Mouse (Mus musculus): Measurements from ENCODE around the gene Glp2r. TPM values are rescaled to one million over a fixed set of nuclear protein-coding genes. Genes with fewer than 3 reads are reported as not detected.

Glp2r gene
- polyA plus RNA-seq, 1 experiment from 2014 or later = 1.1 TPM

DNA sequence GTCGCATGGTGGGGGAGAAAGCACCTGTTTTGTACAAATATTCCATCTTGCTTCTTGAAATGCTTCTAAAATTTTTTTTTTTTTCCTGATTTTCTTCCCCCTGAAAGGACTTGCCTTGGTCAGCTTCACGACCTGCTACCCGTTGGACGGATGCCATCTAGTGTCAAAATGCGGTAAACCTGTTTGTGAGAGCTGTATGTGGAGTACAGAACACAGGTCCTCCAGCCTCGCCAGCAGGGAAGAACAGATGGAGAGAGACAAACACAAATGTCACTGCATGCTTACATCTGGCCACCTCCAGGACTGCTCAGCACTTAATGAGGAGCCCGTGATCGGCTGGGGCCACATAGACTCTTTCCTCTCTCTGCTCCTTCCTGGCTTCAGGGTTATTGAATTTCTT lies 1.6 kb upstream of the Glp2r start:
- H3K4me1 ChIP-seq = no peaks in the 10 kb centered on the region
- WGBS = 13% methylated on average over 8 of the region's 8 CpGs

DNA sequence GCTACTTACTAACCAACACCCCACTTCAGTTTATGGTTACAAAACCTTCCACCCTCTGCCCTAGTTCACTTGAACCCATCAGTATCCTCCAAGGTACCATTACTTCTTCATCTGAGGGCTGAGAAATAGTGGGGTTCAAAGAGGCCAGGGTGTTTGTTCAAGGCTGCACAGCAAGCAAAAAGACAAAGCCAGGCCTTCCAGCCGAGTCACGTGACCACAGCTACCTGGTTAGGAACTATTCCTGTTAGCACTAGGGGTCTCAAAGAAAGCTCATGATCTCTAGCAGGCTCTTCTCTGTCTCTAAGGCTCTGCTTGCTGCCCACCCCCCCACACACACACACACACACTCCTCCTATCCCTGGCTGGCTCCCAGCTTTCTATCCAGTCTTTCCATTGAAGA lies 738 bp upstream of the Glp2r start:
- whole genome bisulfite sequencing = 78% methylated on average over 2 of the region's 2 CpGs
- no peak overlapping the region for H3K4me3 ChIP-seq (replicated peaks)
- H3K9ac ChIP-seq = no peak overlapping the region
- no peak for ATAC-seq (ENCODE audit: insufficient read depth, low FRiP score, low read depth)
- no peaks in the 10 kb centered on the region for H3K9me3 ChIP-seq
- no peaks in the 10 kb centered on the region for H3K4me1 ChIP-seq
- no peak overlapping the region for H3K4me2 ChIP-seq
- H3K27me3 ChIP-seq (replicated peaks) = no peaks in the 10 kb centered on the region; the same call in 1 of the 2 replicates
- H3K27ac ChIP-seq = no peak overlapping the region
- H3K36me3 ChIP-seq = no peaks in the 10 kb centered on the region

More for the DNA sequence above, 1.6 kb upstream of the Glp2r start:
- ATAC-seq (ENCODE audit: insufficient read depth, low FRiP score, low read depth) = no peak
- Histone ChIP-seq H3K4me2 (no peak overlapping the region), H3K4me3 (replicated peaks) (no peak overlapping the region), H3K27ac (no peak overlapping the region), H3K27me3 (replicated peaks) (no peaks in the 10 kb centered on the region; the same call in 1 of the 2 replicates), H3K9me3 (no peaks in the 10 kb centered on the region), H3K9ac (no peak overlapping the region), H3K36me3 (no peaks in the 10 kb centered on the region)

DNA sequence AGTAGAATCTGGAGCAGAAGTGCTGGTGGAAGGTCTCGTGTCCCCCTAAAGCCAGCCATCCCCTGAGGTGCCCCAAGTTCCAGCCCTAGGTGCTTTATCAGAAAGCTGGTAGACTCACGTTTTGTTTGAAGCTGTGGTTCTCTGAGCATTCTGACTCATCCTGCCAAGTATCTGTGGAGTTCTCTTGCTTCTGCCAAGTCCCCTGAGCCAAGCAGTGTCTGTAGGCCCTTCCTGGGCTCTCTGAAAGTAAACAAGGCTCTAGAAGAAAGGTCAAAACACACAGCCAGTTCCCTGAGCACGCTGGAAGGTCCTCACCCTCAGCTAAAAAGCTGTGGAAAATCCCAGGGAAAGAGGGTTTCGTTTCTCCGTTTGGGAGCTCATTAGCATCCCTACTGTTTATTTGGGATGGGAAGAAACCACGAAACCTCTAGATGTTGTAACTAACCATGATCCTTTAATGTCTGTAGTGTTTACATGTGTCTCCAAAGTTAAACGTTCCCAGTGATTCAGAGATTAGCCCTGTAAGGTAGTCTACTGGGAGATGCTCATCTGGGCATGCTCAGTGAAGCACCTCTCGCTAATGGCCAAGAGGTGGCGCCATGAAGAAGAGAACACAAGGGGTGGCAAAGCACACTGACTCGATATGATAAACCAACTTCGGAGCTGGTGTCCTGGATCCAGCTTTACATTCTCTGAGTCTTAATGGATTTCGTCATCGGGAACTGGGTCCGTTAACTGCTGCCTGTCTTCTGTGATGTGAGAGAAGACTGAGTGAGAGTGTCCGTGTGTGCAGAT lies 13.4 kb downstream of the Glp2r start:
- ATAC-seq (ENCODE audit: insufficient read depth, low FRiP score, low read depth) = no peak
- no peak overlapping the region for H3K27ac ChIP-seq
- no peaks in the 10 kb centered on the region for H3K4me1 ChIP-seq
- no peak overlapping the region for H3K4me2 ChIP-seq
- H3K36me3 ChIP-seq = no peaks in the 10 kb centered on the region
- H3K9ac ChIP-seq = no peak overlapping the region
- WGBS = 55% methylated on average over 15 of the region's 15 CpGs
- no peaks in the 10 kb centered on the region for H3K9me3 ChIP-seq
- H3K27me3 ChIP-seq (replicated peaks) = no peaks in the 10 kb centered on the region
- no peak overlapping the region for H3K4me3 ChIP-seq (replicated peaks)

DNA sequence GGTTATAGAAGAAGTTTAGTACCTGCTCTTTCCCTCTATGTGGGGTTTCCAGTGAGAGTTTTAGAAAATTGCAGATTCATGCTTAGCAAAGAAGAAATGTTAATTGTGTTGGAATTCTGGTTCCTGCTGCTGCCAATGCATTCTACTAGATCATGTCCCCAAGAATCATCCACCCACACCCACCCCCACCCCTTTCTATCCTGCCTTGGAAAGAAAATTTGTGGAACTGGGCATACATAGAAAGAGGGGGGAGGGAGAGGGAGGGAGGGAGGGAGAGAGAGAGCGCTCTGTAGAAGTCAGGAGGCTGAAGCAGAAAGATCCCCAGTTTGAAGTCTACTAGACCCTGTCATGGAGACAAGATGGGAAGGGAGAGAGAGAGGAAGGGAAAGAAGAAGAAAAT lies 14.7 kb downstream of the Glp2r start:
- no peak overlapping the region for H3K4me3 ChIP-seq (replicated peaks)
- no peak for ATAC-seq (ENCODE audit: insufficient read depth, low FRiP score, low read depth)
- no peaks in the 10 kb centered on the region for H3K4me1 ChIP-seq
- no peak overlapping the region for H3K4me2 ChIP-seq
- no peaks in the 10 kb centered on the region for H3K9me3 ChIP-seq
- WGBS = 95% methylated on average over 1 of the region's 1 CpGs
- H3K27me3 ChIP-seq (replicated peaks) = no peaks in the 10 kb centered on the region
- no peak overlapping the region for H3K27ac ChIP-seq
- H3K36me3 ChIP-seq = no peaks in the 10 kb centered on the region
- H3K9ac ChIP-seq = no peak overlapping the region

DNA sequence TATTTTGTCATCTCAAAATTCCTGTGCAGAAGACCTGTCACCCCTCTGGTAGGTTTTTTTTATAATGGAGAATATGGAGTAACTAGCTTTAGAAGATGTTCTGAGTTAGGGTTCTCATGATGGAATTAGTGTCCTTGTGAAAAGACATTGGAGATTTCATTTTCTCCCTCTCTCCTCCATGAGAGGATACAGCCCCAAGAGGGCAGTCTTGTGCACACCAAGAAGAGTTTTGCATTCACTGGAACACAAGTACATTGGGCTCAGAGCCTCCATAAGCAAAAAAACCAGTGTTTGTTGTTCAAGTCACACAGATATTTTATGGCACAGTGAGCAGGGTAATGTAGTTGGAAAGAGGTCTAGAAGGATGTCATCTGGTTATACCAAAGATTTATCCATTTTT lies 29.4 kb downstream of the Glp2r start:
- Histone ChIP-seq H3K27me3 (replicated peaks) (no peaks in the 10 kb centered on the region), H3K4me3 (replicated peaks) (no peak overlapping the region), H3K9me3 (no peaks in the 10 kb centered on the region), H3K4me1 (no peaks in the 10 kb centered on the region), H3K9ac (no peak overlapping the region), H3K27ac (no peak overlapping the region), H3K4me2 (no peak overlapping the region), H3K36me3 (no peaks in the 10 kb centered on the region)
- no peak for ATAC-seq (ENCODE audit: insufficient read depth, low FRiP score, low read depth)

DNA sequence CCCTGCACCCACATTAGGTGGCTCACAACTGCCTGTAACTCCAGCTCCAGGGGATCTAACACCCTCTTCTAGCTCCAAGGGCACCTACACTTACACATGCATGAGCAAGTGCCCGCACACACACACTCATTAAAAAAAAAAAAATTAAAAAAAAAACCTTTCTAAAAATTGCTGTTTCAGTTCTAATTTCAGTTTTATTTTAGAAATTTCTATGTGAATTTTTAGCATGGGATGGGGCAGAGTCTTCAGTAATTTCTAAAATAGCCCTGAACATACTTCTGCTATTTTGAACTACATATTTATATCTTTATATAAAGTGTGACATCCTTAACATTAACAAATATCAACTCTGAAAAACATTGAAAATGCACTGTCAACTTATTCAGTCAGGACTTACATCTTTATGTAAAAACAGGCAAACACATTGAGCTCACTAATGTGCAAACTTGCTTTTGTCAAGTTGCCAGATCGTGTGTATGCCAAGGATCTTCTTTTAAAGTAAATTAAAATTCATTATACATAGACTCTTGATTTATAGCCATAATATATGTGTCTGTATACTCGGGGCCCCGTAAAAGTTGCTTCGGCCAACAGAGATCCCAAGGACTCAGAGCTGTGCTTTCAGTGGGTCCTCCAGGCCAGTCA lies 32.0 kb downstream of the Glp2r start:
- 68% methylated on average over 5 of the region's 5 CpGs for WGBS
- Histone ChIP-seq H3K27me3 (replicated peaks) (no peaks in the 10 kb centered on the region), H3K4me2 (no peak overlapping the region), H3K9ac (no peak overlapping the region), H3K27ac (no peak overlapping the region), H3K36me3 (no peaks in the 10 kb centered on the region), H3K4me1 (no peaks in the 10 kb centered on the region), H3K9me3 (no peaks in the 10 kb centered on the region), H3K4me3 (replicated peaks) (no peak overlapping the region)
- ATAC-seq (ENCODE audit: insufficient read depth, low FRiP score, low read depth) = no peak

DNA sequence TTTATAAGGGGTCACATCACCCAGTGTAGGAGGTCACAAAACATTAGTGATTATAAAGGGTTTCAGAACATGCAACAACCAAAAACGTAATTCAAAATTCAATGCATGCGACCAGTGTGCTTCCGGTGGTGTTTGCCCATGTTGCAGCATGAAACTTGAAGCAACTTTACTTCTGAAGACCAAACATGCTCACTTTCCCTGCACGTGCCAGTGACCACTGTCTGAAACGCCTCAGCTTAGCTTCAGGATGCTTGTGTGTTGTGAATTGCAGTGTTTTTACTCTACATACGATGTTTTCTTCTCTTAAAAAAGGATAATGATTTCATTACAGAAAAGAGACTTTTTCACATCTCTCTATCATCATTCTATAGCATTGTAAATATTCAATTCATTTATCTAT lies 32.6 kb downstream of the Glp2r start:
- no peaks in the 10 kb centered on the region for H3K36me3 ChIP-seq
- no peak overlapping the region for H3K4me2 ChIP-seq
- no peaks in the 10 kb centered on the region for H3K4me1 ChIP-seq
- no peak overlapping the region for H3K27ac ChIP-seq
- 73% methylated on average over 6 of the region's 6 CpGs for WGBS
- no peak overlapping the region for H3K4me3 ChIP-seq (replicated peaks)
- H3K9ac ChIP-seq = no peak overlapping the region
- no peaks in the 10 kb centered on the region for H3K27me3 ChIP-seq (replicated peaks)
- no peaks in the 10 kb centered on the region for H3K9me3 ChIP-seq
- ATAC-seq (ENCODE audit: insufficient read depth, low FRiP score, low read depth) = no peak

DNA sequence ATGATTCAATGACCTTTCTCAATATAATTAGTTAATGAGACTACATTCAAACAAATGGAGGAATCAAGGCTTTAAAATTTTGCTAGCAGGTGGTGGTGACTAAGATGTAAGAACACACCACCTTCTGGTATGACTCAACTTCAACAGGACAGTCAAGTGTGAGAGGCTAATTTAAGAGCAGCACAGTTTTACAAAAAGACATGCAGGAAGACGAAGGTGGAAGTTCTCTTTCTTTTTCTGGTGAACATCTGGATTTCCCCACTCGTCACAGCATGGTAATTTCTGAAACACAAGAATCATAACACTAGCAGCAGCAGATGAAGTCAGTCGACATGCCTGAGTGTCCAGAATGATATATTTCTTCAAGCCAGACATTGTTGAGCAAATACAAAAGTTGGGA lies 36.4 kb downstream of the Glp2r start:
- ATAC-seq (ENCODE audit: insufficient read depth, low FRiP score, low read depth) = no peak
- no peak overlapping the region for H3K4me3 ChIP-seq (replicated peaks)
- 58% methylated on average over 3 of the region's 3 CpGs for WGBS

DNA sequence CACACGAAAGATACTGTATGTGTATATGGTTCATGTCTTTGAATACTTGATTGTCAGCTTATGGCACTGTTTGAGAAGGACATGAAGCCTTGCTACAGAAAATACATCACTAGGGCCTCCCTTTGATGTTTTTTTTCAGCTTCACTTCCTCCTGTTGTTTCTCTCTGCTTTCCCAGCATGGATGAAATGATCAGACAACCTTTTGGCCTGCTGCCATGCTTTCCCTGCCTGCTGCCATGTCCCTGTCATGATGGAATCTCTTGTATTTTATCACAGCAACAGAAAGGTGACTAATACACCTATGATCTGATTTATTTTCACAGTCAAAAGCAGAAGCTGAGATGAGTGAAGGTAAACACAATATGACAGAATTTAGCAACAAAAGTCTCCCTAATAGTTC lies 37.2 kb downstream of the Glp2r start:
- ATAC-seq (ENCODE audit: insufficient read depth, low FRiP score, low read depth) = no peak
- H3K9me3 ChIP-seq = no peaks in the 10 kb centered on the region
- no peak overlapping the region for H3K9ac ChIP-seq
- H3K4me3 ChIP-seq (replicated peaks) = no peak overlapping the region
- H3K4me1 ChIP-seq = no peaks in the 10 kb centered on the region
- H3K27me3 ChIP-seq (replicated peaks) = no peaks in the 10 kb centered on the region
- WGBS = 82% methylated on average over 1 of the region's 1 CpGs
- H3K36me3 ChIP-seq = no peaks in the 10 kb centered on the region
- no peak overlapping the region for H3K27ac ChIP-seq
- no peak overlapping the region for H3K4me2 ChIP-seq

More for the DNA sequence above, 36.4 kb downstream of the Glp2r start:
- Histone ChIP-seq H3K27ac (no peak overlapping the region), H3K27me3 (replicated peaks) (no peaks in the 10 kb centered on the region), H3K9me3 (no peaks in the 10 kb centered on the region), H3K9ac (no peak overlapping the region), H3K36me3 (no peaks in the 10 kb centered on the region), H3K4me1 (no peaks in the 10 kb centered on the region), H3K4me2 (no peak overlapping the region)

DNA sequence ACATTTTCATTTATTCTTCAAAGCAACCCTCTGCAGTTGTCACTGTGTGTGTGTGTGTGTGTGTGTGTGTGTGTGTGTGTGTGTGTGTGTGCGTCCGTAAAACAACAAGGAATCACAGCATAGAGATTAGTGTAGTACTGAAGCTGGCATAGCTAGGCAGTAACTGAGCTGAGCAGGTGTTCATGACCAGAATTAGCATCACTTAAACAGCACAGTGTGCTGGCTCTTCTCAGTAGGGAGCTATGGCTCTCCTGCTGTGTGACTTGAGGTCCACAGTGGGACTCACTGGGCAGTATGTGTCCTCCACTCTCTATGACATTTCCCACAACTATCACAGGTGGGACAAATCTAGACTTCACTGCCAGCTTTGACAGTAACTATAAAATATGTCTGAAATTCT lies 39.9 kb downstream of the Glp2r start:
- no peak overlapping the region for H3K9ac ChIP-seq
- H3K9me3 ChIP-seq = no peaks in the 10 kb centered on the region
- H3K4me2 ChIP-seq = no peak overlapping the region
- no peaks in the 10 kb centered on the region for H3K36me3 ChIP-seq
- H3K4me3 ChIP-seq (replicated peaks) = no peak overlapping the region
- no peak for ATAC-seq (ENCODE audit: insufficient read depth, low FRiP score, low read depth)
- H3K27me3 ChIP-seq (replicated peaks) = no peaks in the 10 kb centered on the region
- no peaks in the 10 kb centered on the region; the same call in 1 of the 2 replicates for H3K4me1 ChIP-seq
- no peak overlapping the region for H3K27ac ChIP-seq
- 89% methylated on average over 2 of the region's 2 CpGs for WGBS

DNA sequence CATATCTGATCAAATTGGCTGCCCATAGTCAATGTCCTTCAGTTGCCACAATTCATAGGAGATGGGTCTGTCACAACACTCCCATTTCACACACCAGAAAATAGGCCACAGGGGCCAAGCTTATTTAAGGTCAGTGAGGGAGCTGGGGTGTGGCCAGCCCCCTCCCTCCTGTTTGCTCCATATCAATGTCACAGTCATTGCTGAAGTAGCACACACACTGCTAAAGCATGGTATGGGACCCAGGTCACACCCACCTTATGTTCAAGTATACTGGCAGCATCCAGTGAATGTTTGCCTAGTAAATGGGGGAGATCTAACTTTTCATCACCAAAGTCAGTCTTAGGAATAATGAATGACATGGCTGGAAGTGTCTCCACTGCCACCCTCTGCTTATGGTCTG lies 42.2 kb downstream of the Glp2r start:
- H3K27me3 ChIP-seq (replicated peaks) = no peaks in the 10 kb centered on the region
- no peak for ATAC-seq (ENCODE audit: insufficient read depth, low FRiP score, low read depth)
- H3K27ac ChIP-seq = no peak overlapping the region
- H3K36me3 ChIP-seq = no peaks in the 10 kb centered on the region
- no peaks in the 10 kb centered on the region for H3K9me3 ChIP-seq
- no peak overlapping the region for H3K9ac ChIP-seq
- no peak overlapping the region for H3K4me3 ChIP-seq (replicated peaks)
- H3K4me2 ChIP-seq = no peak overlapping the region
- H3K4me1 ChIP-seq = no peaks in the 10 kb centered on the region; the same call in 1 of the 2 replicates

DNA sequence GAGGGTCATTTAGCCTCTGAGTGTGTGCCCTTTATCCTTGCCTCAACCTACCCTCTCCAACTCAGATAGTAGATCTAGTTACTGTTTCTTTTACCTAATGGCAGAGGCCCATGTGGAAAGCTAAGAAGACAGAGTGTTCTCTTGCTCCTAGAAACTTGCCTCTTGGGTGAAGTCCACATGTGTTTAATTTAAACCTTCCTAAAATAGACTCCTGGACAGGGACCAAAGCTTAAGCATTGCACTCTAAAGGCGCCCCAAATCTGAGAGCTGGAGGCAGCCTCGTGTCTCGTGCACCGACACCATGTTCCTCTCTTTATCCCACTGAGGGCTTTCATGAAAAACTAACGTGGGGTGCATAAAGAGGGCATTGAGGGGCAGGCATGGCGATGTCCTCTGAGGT lies 43.9 kb downstream of the Glp2r start:
- Histone ChIP-seq H3K27me3 (replicated peaks) (no peaks in the 10 kb centered on the region), H3K4me2 (no peak overlapping the region), H3K9me3 (no peaks in the 10 kb centered on the region), H3K4me3 (replicated peaks) (no peak overlapping the region), H3K36me3 (no peaks in the 10 kb centered on the region), H3K4me1 (no peaks in the 10 kb centered on the region; the same call in 1 of the 2 replicates), H3K9ac (no peak overlapping the region), H3K27ac (no peak overlapping the region)
- peak; percentile 35; the same call in 1 of the 2 replicates for ATAC-seq (ENCODE audit: insufficient read depth, low FRiP score, low read depth)
- WGBS = 61% methylated on average over 6 of the region's 6 CpGs
